Mouse (Mus musculus) gastrocnemius, adult 2 months (tissue): ENCODE measurements around the gene Csad. TPM values are rescaled to one million over a fixed set of nuclear protein-coding genes. Genes with fewer than 3 reads are reported as not detected.

ENCODE experiments used
- DNase-seq: peaks from one replicate; pipeline ENCODE4 v3.0.0; 2022
- H3K27ac ChIP-seq: fragments of 200-600 bp; 2 replicates; pipeline ENCODE4 v1.8.1; 2022; ENCODE audit warnings: mild to moderate bottlenecking
- H3K4me3 ChIP-seq: fragments of 200-600 bp; 2 replicates; pipeline ENCODE4 v1.8.1; 2022; ENCODE audit warnings: mild to moderate bottlenecking, moderate library complexity
- CTCF ChIP-seq: fragments of 200-600 bp; IDR thresholded peaks from 2 replicates; pipeline ENCODE4 v1.8.1; 2022; ENCODE audit warnings: antibody characterized with exemption, mild to moderate bottlenecking, moderate library complexity
- intact Hi-C: fragments of 180-260 bp; cut with DNase I; formaldehyde crosslinking; loops from one replicate; pipeline ENCODE4 v1.15.1; 2025
- total RNA-seq, 2 experiments: library from RNA; stranded (reverse); gene quantifications; 2 replicates each; pipeline ENCODE4 v1.2.3; 2021

The Csad gene
- total RNA-seq, 2 experiments from 2014 or later: 5.8 to 8.8 TPM

DNA sequence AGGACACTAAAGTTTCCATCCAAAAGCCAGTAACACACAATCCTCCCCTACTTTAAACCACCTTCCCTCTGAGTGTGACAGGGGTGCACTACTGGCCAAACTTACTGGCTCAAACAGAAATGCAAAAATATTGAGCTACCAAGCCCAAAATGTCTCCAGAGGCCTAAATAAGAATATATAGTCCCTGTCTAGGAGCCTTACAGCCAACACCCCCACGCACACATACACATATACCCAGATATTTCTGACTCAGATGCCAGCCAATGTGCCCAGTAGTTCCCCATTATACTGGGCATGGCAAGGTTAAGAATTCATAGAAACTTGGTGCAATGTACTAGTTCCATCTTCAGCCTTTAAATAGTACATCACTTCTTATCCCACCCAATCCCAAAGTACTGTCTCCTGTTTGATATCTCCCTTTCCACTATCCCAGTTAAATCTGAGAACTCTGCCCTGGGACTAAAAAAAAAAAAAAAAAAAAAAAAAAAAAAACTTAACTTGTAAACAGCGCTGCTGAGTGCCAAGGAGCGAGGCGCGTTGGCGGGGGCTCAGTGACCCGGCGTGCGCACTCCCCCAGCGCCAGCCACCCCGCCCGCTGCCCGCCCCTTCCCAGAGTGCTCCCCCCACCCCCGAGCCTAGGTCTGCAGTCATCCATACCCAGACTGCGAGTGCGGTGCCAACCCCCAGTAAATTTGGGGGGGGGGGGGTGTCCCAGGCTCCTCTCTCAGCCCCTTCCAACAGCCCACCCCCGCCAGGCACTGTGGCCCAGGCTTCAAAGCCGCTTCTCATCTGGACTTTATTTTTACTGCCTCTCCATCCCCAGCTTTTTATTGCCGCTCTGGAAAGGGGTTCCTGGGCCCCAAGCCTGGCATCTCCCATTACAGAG lies 40.0 kb upstream of the Csad start:
- H3K4me3 ChIP-seq: peak overlapping the region; percentile 76
- intact Hi-C loops: no loop called here
- TF ChIP-seq CTCF: no peak
- peak overlapping the region; percentile 99 for H3K27ac ChIP-seq
- peak; percentile 84 for DNase-seq

DNA sequence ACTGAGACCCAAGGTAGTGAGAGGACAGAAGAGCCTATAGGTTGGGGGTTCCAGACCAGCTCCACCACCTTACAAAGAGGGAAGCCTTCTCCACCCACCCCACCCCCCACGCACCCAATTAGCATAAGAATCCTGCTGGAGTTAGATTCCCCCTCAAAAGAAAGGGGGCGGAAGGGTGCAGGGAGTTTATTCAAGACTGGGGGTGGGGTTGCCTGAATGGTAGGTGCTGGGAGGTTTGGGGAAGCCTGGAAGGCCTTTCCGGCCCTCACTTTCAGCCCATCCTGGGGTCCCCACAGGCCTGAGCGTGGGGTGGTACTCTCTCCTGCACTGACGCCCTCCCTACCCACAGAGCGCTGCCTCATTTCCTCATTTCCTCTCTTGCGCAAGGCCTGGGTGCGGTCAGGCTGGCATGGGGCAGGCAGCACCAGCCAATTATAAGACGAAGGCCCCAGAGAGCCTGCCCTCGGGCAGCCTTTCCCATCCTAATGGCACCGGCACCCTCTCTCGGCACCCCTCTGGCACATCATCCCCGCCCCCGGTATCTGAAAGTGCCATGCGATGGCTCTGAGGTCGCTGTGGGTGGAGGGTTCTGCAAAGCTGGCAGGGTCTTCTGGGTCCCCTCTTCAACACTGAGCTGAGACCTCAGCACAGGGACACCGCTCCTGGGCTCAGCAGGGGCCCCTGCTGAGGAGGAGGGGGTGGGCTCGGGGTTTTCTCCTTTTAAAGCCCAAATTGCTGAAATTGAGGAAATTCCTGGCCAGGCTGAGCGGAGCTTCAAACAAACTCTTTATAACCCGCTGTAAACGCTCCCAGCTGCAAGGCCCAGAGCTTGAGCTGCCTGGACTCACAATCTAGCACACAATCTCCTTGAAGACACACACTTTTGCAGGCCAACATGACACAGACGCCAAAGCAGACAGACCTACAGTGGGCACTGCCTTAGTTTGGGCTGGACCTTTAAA lies 39.0 kb upstream of the Csad start:
- DNase-seq: peak; percentile 79
- H3K4me3 ChIP-seq: peak overlapping the region; percentile 76
- H3K27ac ChIP-seq: peak overlapping the region; percentile 99
- intact Hi-C loops: no loop called here
- TF ChIP-seq CTCF: no peak

DNA sequence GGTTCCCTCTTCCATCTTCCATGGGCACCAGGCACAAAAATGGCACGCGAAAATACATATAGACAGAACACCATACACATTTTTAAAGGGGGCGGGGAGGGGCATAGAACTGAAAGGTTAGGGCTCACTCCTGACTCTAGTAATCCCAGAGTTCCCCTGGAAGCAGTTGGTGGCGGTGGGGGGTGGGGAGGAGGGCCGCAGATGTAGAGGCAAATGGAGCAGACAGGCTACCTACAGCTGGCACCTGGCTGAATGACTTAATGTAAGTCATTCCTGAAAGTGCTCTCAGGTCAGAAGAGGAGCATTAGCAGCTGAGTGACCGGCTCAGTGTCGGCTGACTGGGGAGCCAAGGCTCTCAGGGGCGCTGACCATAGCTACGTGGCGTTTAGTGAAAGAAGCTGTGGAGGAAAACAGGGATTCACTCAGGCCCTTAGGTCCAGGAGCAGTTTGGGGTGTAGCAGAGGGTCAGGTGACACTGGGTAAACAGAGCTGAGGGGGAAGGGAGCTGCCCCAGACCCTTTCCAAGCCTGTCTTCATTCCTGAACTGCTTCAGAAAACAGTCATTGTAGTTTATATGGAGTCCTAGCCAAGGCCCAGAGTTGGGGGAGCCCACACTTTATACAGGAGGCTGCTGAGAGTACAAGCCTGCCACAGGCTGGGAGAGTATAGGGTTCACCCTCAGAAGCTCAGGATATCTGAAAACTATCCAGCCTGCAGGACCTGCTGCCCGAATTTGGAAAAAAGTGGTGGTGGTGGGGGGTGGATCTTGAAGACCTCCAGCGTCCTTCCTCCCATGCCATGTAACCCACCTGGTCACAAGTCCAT lies 38.1 kb upstream of the Csad start:
- DNase-seq: no peak
- no peak for TF ChIP-seq CTCF
- intact Hi-C loops: no loop called here
- Histone ChIP-seq H3K27ac (peak overlapping the region; percentile 99), H3K4me3 (peak overlapping the region; percentile 76)

DNA sequence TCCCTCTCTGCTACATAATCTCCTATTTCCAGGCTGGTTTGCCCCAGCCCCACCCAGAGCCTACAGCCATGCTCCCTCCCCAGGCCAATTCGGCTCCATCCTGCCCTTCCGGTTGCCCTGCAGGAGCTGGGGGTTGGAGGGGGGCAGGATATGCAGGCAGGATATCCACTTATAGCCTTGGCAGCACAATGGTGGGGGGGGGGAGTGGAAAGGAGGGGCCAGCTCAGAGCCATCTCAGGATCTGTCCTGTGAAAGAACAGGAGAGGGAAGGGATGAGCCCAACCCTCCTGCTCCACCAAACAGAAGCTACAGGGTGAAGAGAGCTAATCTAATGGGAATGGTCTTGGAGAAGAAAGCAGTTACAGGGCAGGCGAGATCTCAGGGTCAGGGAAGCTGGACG lies 36.1 kb upstream of the Csad start:
- H3K27ac ChIP-seq: peak overlapping the region; percentile 99
- peak overlapping the region; percentile 29 for H3K4me3 ChIP-seq
- no peak for TF ChIP-seq CTCF
- DNase-seq: peak; percentile 56
- intact Hi-C loops: no loop called here

DNA sequence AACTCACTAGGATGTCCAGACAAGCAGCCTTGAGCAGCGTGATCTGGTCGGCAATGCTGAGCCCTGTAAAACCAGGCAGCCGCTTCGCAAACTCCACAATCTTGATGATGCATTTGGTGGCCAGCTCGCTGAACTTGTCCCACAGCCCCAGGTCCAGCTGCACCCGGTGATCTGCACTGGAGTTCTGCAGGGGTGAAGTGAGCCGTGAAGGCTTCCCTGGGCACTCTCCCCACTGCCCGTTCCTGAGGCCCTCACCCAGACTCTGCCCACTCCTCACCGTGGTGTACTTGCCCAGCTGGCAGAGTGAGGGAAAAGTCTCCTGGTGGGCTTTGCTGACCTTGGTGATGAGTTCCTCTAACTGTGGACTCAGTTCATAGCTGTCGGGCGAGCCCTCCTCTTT lies 35.3 kb upstream of the Csad start:
- peak overlapping the region; percentile 99 for H3K27ac ChIP-seq
- H3K4me3 ChIP-seq: peak overlapping the region; percentile 11; the same call in 1 of the 2 replicates
- intact Hi-C loops: loop anchor here (1.0 to 5.0 kb wide), 3 partner anchors 39 to 137 kb away; partner anchors contain the start of gene Mfsd5
- no peak for DNase-seq
- no peak for TF ChIP-seq CTCF

DNA sequence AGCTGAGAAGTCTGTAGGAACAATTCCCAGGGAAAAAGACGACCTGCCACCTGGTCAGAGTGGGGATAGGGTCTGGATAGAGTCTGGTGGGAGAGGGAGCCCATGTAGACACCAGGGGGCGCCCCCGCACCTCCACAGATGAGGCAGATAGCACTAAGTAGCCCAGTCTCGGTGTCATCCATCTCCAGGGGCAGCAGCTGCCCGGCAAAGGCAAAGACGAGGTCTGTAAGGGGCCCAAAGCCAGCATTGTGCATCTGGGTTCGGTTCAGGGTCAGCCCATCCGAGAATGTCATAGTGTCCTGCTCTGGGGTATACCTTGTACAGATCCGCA lies 34.7 kb upstream of the Csad start:
- peak; percentile 98 for TF ChIP-seq CTCF
- peak; percentile 87 for DNase-seq
- intact Hi-C loops: loop anchor here (1.0 to 5.0 kb wide), 3 partner anchors 40 to 138 kb away; partner anchors contain the start of gene Mfsd5
- H3K27ac ChIP-seq: peak overlapping the region; percentile 99; the same call in 1 of the 2 replicates
- H3K4me3 ChIP-seq: no peak overlapping the region

DNA sequence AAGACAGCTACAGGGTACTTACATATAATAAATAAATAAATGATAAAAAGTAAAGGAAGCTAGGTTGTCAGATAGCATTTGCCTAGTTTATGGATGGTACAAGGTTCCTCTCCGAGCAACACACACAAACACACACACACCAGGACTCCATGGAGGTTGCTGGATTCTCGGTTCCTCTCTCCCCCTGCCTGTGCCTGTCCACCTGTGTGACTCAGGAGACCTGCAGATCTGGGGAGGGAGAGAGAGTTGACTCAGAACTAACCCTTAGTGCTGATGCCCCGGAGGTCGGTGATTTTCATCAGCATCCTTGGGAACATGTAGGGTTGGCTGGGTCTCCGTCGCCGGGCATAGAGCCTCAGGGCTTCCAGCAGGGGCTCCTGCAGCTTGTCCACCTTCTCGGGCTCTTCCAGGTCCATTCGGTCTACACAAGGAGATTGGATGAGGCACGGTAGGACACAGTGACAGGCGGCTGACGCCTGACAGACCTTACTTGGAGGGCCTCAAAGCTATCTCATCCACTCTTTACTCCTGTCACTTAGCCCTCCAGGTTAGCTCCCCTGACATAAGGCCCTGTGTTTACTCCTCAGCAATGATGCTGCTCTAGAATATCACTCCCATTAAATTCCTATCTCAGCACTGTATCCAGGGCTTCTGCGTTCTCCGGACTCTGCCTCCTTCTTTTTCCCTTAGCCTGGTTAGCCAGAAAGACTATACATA lies 34.2 kb upstream of the Csad start:
- H3K27ac ChIP-seq: no peak overlapping the region
- no peak for TF ChIP-seq CTCF
- intact Hi-C loops: loop anchor here (1.0 to 5.0 kb wide), 3 partner anchors 41 to 139 kb away; partner anchors contain the start of gene Mfsd5
- H3K4me3 ChIP-seq: no peak overlapping the region
- no peak for DNase-seq

DNA sequence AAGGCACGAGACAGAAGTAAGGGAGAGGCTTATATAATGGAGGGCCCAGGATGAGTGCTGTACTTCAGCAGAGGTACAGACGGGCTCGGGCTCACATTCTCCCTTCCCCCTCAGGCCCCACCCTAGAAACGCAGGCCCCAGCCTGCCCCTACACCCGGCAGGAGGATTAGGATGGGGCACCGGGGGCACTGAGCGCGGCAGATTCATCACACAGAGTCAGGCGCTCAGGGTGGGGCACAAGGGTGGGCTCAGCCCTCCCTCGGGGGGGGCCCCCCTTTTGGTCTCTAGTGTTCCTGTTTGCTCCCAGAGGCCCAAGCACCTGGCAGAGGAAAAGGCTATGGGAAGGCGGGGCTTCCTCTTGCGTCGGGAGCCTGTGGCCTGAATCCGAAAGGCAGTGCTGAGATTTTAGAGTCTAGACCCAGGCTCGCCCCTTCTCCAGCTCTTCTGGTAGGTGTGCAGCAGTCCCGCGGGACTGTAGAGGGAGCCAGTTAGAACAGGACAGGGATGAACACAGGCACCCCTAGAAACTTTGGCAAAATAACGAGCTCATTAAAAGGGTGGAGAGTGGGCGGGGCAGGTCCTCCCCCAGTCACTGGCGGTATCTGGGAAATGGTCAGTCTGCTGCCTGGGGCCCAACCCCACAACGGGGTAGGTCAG lies 31.0 kb upstream of the Csad start:
- TF ChIP-seq CTCF: no peak
- Histone ChIP-seq H3K4me3 (peak overlapping the region; percentile 48), H3K27ac (peak overlapping the region; percentile 71)
- intact Hi-C loops: loop anchor here (5.0 kb wide), 1 partner anchor 142 kb away; no protein-coding TSS in a partner anchor
- DNase-seq: peak; percentile 51

DNA sequence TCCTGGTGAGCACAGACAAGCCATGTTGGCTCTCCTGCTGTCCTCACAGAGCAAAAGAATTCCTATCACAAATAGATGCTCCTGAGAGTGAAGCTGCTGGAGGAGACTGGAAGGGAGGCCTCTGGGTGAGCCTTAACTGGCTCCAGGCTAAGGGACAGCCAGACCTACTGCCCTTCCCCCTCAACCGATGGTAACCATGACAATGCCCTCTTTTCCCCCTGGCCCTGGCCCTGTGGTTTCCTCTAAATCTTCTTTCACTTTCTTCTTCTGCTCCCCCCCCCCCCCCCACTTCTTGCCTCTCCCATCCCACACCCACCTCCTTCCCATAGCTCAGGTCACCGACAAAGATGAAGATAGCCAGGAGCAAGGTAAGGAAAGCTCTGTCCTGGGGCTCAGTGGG lies 29.4 kb upstream of the Csad start:
- DNase-seq: no peak
- Histone ChIP-seq H3K27ac (no peak overlapping the region; the same call in 1 of the 2 replicates), H3K4me3 (no peak overlapping the region)
- TF ChIP-seq CTCF: no peak
- intact Hi-C loops: no loop called here

DNA sequence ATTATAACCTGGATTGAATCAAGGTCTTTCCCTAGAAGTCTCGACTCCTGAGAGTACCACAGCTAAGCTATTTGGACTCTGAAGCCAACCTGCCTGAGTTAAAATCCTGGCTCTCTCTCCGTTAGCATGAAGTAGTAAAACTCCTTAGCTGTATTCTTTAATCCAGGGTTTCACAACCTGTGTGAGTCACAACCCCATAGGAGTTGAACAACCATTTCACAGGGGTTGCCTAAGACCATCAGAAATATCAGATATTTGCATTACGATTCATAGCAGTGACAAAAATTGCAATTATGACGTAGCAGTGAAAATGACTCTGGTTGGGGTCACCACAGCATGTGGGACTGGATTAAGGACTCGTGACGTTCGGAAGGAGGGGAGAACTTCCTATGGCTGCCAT lies 28.2 kb upstream of the Csad start:
- no peak for DNase-seq
- intact Hi-C loops: no loop called here
- no peak overlapping the region for H3K4me3 ChIP-seq
- no peak for TF ChIP-seq CTCF
- H3K27ac ChIP-seq: no peak overlapping the region

DNA sequence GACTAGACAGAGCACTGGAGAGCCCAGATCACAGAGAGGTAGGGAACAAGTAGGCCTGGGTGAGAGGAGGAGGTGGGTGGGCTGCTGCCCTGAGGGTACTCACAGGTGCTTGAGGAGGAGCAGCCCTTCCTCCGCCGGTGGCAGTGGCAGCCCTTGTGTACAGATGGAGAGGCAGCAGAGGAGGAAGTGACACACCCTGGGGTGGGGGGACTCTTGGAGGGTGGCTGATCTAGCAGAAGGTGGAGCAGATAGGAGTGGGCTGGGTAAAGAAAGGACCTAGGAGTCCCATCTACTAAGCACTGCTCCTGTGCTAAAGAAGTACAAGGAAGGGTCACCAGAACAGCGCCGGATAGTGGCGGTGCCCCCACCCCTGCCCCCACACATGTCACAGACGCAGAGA lies 27.2 kb upstream of the Csad start, which contains the start of gene Itgb7:
Itgb7 (minus strand) TSS at position 197 of the 400 bp plus-strand sequence.
- no peak for DNase-seq
- TF ChIP-seq CTCF: no peak
- Histone ChIP-seq H3K4me3 (peak within 1 kb of the TSS; percentile 29), H3K27ac (peak within 1 kb of the TSS; percentile 24; the same call in 1 of the 2 replicates)
- intact Hi-C loops: no loop called here
